In the genomic region with DNA sequence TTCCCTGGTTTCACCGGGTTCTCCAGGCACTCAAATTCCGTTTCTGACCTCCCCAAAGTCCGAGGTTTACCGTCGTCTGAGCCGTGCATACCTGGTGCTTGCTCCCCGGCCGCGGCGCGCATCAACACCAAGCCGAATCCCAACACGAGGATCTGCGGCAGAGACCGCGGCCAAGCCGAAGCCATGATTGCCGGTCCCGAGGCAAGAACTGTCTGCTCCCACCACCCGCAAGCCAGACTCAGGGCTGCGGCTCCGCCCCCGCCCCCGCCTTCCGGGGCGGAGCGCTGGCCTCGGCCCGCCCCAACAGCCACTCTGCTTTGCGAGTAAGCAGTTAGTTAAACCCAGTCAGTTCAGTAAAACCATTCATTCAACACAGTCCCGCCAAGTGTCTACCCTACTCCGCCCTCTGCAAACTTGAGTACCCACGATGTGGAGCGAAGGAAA, we compare ENCODE assay signal across 8 mouse cellular contexts. TPM values are rescaled to one million over a fixed set of nuclear protein-coding genes. Genes with fewer than 3 reads are reported as not detected.
A peak's percentile ranks its signal among the peaks of the same experiment; 100 is the strongest.
DNase-seq lines count a peak whose midpoint lies in the region; ATAC-seq and TF ChIP-seq lines count a peak whose summit lies in the region.

A gene (minus strand): TSS at position 233 of the 444 bp plus-strand sequence.

- peak within 1 kb of the TSS; percentile 85 for H3K9ac ChIP-seq in ES-E14 (ENCODE audit: insufficient read depth, low read depth, low read length, poor library complexity, severe bottlenecking)
- H3K9ac ChIP-seq in forebrain, embryonic 14.5 days (ENCODE audit: low read length): peak within 1 kb of the TSS; percentile 60
- peak within 1 kb of the TSS; percentile 61 for H3K9ac ChIP-seq in lung, postnatal 0 days (replicated peaks; ENCODE audit: low read depth)

- H3K9me3 ChIP-seq in ES-E14 (ENCODE audit: control insufficient read depth, insufficient read depth, low read depth, low read length): no peaks in the 10 kb centered on the region
- H3K9me3 ChIP-seq in forebrain, embryonic 14.5 days (replicated peaks; ENCODE audit: control insufficient read depth, low read length): no peaks in the 10 kb centered on the region
- no peaks in the 10 kb centered on the region for H3K9me3 ChIP-seq in lung, postnatal 0 days (ENCODE audit: low read length)

- H3K27ac ChIP-seq in ES-E14 (ENCODE audit: insufficient read depth, low read depth, low read length, poor library complexity, severe bottlenecking): no peak within 1 kb of the TSS
- H3K27ac ChIP-seq in forebrain, embryonic 14.5 days (ENCODE audit: low read depth, low read length): no peak within 1 kb of the TSS
- H3K27ac ChIP-seq in layer of hippocampus, adult 2 months: peak within 1 kb of the TSS; percentile 72; the same call in 1 of the 2 replicates
- H3K27ac ChIP-seq in lung, postnatal 0 days (ENCODE audit: low read length): peak within 1 kb of the TSS; percentile 79

- in situ Hi-C loops in ES-E14 (cut with MboI; ENCODE audit: low sequenced_read_pairs in 2 of 2, unreplicated experiment in 2 of 2): no loop called here

- intact Hi-C loops in heart, postnatal 14 days (cut with DNase I): loop anchor here (2.0 kb wide), 1 partner anchor 26 kb away; no protein-coding TSS in a partner anchor

- ATAC-seq in cerebellum, adult (ENCODE audit: insufficient number of reproducible peaks, low FRiP score, low TSS enrichment): peak; percentile 28; the same call in 1 of the 2 replicates
- peak; percentile 41 for ATAC-seq in forebrain, embryonic 14.5 days
- ATAC-seq in lung, postnatal 0 days: peak; percentile 54

- TF ChIP-seq CTCF in layer of hippocampus, adult 2 months (conservative IDR thresholded peaks at IDR 0.05): no peak
- no peak for TF ChIP-seq CTCF in lung, postnatal 0 days (IDR thresholded peaks at IDR 0.05)

- H3K27me3 ChIP-seq in forebrain, embryonic 14.5 days (replicated peaks; ENCODE audit: control insufficient read depth, insufficient read depth, low read length): peaks cover 48% of the 10 kb centered on the region
- H3K27me3 ChIP-seq in lung, postnatal 0 days (replicated peaks; ENCODE audit: insufficient read depth, low read length): peaks cover 6% of the 10 kb centered on the region; the same call in 1 of the 2 replicates

- peak within 1 kb of the TSS; percentile 83 to 84 for H3K4me3 ChIP-seq in ES-E14 (ENCODE audit: insufficient read depth in 1 of 2, low read depth in 1 of 2, low read length in 2 of 2, poor library complexity in 1 of 2, severe bottlenecking in 1 of 2)
- peak within 1 kb of the TSS; percentile 45 for H3K4me3 ChIP-seq in forebrain, embryonic 14.5 days (ENCODE audit: low read depth, low read length)
- H3K4me3 ChIP-seq in layer of hippocampus, adult 2 months: peak within 1 kb of the TSS; percentile 72
- peak within 1 kb of the TSS; percentile 65 for H3K4me3 ChIP-seq in lung, postnatal 0 days (ENCODE audit: low read depth, low read length)

- peaks cover 4 to 30% of the 10 kb centered on the region in 2 experiments; a peak in 3 of 4 replicates for H3K4me1 ChIP-seq in ES-E14 (ENCODE audit: control insufficient read depth in 2 of 2, insufficient read depth in 2 of 2, low read length in 2 of 2, poor library complexity in 1 of 2)
- peaks cover 19% of the 10 kb centered on the region for H3K4me1 ChIP-seq in forebrain, embryonic 14.5 days (ENCODE audit: control insufficient read depth, insufficient read depth, low read length)
- peaks cover 20% of the 10 kb centered on the region; the same call in 1 of the 2 replicates for H3K4me1 ChIP-seq in lung, postnatal 0 days (ENCODE audit: insufficient read depth, low read depth, low read length)

- WGBS in forebrain, embryonic 14.5 days: under 1% methylated on average over 34 of the region's 34 CpGs
- under 1% methylated on average over 34 of the region's 34 CpGs for WGBS in lung, postnatal 0 days

- H3K4me2 ChIP-seq in forebrain, embryonic 14.5 days (ENCODE audit: low read length): peak within 1 kb of the TSS; percentile 93
- H3K4me2 ChIP-seq in lung, postnatal 0 days (replicated peaks; ENCODE audit: low read depth, low read length): peak within 1 kb of the TSS; percentile 65

- peaks cover 8% of the 10 kb centered on the region; the same call in 1 of the 2 replicates for H3K36me3 ChIP-seq in ES-E14 (ENCODE audit: control insufficient read depth, insufficient read depth, low read length, poor library complexity, severe bottlenecking)
- H3K36me3 ChIP-seq in forebrain, embryonic 14.5 days (ENCODE audit: control insufficient read depth, insufficient read depth, low read length): no peaks in the 10 kb centered on the region
- no peaks in the 10 kb centered on the region for H3K36me3 ChIP-seq in lung, postnatal 0 days (ENCODE audit: insufficient read depth, low read length)

- peak; percentile 80 for DNase-seq in ES-E14 (ENCODE audit: low read depth, low spot score)
- DNase-seq in forebrain, embryonic 14.5 days (ENCODE audit: low spot score): peak; percentile 86
- peak; percentile 90 for DNase-seq in heart, postnatal 14 days
- peak; percentile 69 to 77 for DNase-seq in layer of hippocampus, adult 2 months (ENCODE audit: low spot score in 2 of 2)
- DNase-seq in lung, postnatal 0 days (ENCODE audit: low spot score): peak; percentile 90
- DNase-seq in ovary, postnatal 10 days (ENCODE audit: low spot score): peak; percentile 56
- DNase-seq in thymus, postnatal 10 days (ENCODE audit: low spot score in 2 of 2): peak; percentile 78 to 81

- TF ChIP-seq EP300 in lung, postnatal 0 days (IDR thresholded peaks at IDR 0.05): no peak

TF ChIP-seq in ES-E14, 5 proteins besides CTCF, POLR2A, EP300 and RAD21:
- TF ChIP-seq MAFK (IDR thresholded peaks at IDR 0.05; ENCODE audit: insufficient read depth, low read depth, low read length) (no peak), ZC3H11A (IDR thresholded peaks at IDR 0.05; ENCODE audit: borderline replicate concordance, low read depth, low read length) (no peak), CHD2 (IDR thresholded peaks at IDR 0.05; ENCODE audit: low read depth, low read length) (no peak), HCFC1 (IDR thresholded peaks at IDR 0.05; ENCODE audit: borderline replicate concordance, insufficient read depth, low read length) (no peak), ZNF384 (IDR thresholded peaks at IDR 0.05; ENCODE audit: low read depth, low read length) (no peak)

RNA-seq across cellular contexts. Expression of the gene that starts here (rescaled TPM):
- total RNA-seq in ES-E14 (2012; rRNA removed): 101 and 138 TPM in 2 replicates
- 2.6 and 2.9 TPM in 2 replicates for polyA plus RNA-seq in forebrain, embryonic 14.5 days (2014; fragmentation: Nextera tagmentation; extraction: Ambion mirVana)
- total RNA-seq in heart, postnatal 14 days (2021): 10 to 100 TPM; 43.8 to 76.5 TPM
- 1 to 10 TPM; 5.5 to 6.3 TPM for total RNA-seq in layer of hippocampus, adult 2 months (2021)
- 50.4 and 53.8 TPM in 2 replicates for polyA plus RNA-seq in lung, postnatal 0 days (2015; fragmentation: Nextera tagmentation; extraction: Ambion mirVana)

Comparison
In these comparisons a context has a peak if more than half of its experiments do, and no peak if none do; other contexts are left out.
1. RNA of the gene that starts here (total RNA-seq): 101 to 138 TPM in ES-E14 and 43.8 to 76.5 TPM in heart, postnatal 14 days; 5.5 to 6.3 TPM in layer of hippocampus, adult 2 months; every median in the first group is over 4 times any median in the second.
2. RNA of the gene that starts here (polyA plus RNA-seq): 50.4 to 53.8 TPM in lung, postnatal 0 days; 2.6 to 2.9 TPM in forebrain, embryonic 14.5 days; every median in the first group is over 10 times any median in the second.
3. H3K27ac ChIP-seq: peak in layer of hippocampus, adult 2 months (single experiment) and lung, postnatal 0 days (single experiment); none in ES-E14 (single experiment) and forebrain, embryonic 14.5 days (single experiment).
4. Peak in every context shown above with its lines, with median percentiles within 50 percentile points of each other: DNase-seq, H3K4me3 ChIP-seq, H3K9ac ChIP-seq and ATAC-seq.